Mouse (Mus musculus) colon, adult 2 months (tissue): Measurements from ENCODE around the gene Olfr569. TPM values are rescaled to one million over a fixed set of nuclear protein-coding genes. Genes with fewer than 3 reads are reported as not detected.

Source experiments
- polyA plus RNA-seq: library from polyadenylated mRNA; depleted of rRNA; stranded (reverse); fragments of >200 nt; gene quantifications from 2 replicates; pipeline ENCODE4 v1.2.3, GENCODE M21; 2012; rRNA removed

Gene Olfr569
- polyA plus RNA-seq, result not detected in 2 replicates

DNA sequence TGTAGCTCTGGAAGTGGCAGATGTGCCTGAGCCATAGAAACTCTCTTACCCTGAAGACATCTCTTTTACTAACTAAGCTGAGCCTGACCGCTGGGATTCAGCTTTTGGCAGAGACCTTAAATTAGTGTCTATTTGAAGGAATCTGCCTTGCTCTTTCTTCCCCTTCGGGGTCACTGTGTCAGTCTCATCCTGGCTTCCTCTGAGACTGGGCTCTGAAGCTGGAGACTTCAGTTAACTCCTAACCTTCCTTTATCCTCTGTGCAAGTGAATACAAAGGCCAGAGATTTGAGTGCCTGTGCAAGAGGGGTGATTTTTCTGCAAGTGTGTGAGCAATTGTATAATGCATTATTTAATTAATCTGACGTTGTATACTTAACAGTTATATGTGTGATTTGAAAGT, at the start of gene Olfr569:
Olfr569 (minus strand) TSS at position 101 of the 400 bp plus-strand sequence.

DNA sequence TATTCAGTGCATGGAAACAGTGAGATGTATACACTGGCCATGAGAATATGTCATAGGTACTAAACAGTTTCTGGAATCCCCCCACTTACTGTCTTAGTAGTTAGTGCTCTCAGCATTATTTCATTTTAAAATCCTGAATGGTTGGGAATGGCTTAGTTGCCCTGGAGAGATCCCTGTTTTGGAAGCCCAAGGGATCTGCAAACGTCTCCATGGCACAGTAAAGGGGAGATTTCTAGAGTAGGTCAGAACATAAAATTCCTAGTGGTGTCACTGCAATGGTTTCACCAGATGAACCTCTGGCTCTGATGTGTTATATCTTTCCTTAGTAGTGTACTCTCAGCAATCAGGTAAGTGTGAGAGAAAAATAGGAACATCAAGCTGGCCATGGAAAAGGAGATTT, 33.4 kb upstream of the Olfr569 start, which contains the start of gene Olfr572:
Olfr572 (plus strand) TSS at position 301 of the 400 bp plus-strand sequence.

DNA sequence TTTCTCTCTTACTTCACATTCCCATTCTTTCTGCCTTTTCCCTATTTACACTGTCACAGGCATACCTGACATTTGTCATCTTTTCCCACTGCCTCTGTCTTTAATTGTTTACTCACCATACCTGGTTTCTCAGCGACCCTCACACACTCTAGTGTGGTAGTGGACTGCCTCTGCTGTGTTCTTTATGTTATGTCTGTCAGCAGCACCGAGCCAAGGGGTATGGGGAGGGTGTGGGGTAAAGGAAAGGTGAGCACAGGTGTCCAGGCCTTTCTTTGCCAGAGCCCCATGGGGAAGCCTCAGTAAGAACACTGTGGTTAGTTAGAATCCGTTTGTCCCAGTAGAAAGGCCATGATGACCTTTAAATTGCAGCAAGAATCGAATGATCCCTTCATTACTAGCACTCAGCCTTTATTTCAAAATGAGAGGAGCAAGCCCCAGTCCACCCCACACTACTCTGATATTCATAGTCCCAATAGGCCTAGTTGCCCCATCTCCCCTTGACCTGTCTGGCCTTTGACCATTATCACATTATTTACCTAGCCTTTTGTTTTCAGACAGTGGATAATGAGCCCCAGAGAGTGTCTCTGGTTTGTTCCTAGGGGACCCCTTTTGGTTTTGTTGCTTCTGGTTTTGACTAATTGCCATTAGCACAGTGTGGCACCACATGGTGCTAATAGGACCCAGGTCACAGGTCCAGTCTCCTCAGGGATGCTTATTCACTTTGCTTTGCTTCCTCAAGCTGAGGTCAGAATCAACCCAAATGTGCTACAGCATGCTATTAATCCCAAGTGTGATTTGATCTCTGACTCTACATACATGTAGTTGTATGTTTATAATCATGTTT, 26.6 kb upstream of the Olfr569 start, which contains the start of gene Olfr571:
Olfr571 (minus strand) TSS at position 505 of the 844 bp plus-strand sequence.

DNA sequence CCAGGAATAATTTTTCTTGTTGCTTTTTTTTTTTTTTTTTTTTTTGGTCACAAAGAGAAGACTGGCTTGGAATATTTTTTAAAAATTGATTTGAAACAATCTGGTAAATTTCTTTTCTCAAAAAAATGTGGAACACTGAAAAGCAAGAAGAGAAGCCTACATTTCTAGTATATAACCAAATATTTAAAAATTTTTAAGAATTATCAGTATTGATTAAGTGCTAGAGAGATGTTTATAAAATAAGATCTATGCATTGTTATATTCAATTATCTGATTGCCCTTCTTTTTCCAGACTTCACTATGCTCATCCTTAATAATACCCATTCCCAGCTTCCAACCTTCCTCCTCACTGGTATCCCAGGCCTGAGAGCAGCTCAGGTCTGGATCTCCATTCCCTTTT, 13.9 kb downstream of the Olfr569 start, which contains the start of gene Olfr568:
Olfr568 (plus strand) TSS at position 301 of the 400 bp plus-strand sequence.

DNA sequence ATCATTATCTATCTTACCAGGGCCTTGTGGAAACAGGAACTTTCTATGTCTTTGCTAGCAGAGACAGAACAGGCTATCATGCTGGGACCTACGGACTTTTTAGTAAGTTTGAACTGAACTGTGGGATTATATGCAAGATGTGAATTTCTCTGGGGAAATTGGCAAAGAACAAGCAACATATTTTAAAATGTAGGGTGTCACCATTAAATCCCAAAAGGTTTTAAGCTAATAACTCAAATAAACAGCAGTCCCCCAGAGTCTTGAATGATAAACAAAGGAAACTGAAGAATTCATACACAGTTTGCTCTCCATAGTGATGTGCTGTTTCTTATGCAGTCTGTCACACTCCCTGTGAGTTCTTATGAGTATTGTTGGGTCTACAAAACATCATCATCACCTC, 32.0 kb downstream of the Olfr569 start, which contains the start of gene Olfr566:
Olfr566 (minus strand) TSS at position 101 of the 400 bp plus-strand sequence.

Other genes with a start within 250 kb of the Olfr569 start
- gene Olfr555, start 232.1 kb downstream of the Olfr569 start, polyA plus RNA-seq, result not detected in 2 replicates
- not detected in 2 replicates for gene Olfr556, start 226.0 kb downstream of the Olfr569 start, polyA plus RNA-seq
- gene Trim68, start 203.6 kb downstream of the Olfr569 start, polyA plus RNA-seq, result 10.8 and 13.9 TPM in 2 replicates
- not detected in 2 replicates for gene Olfr557, start 195.0 kb downstream of the Olfr569 start, polyA plus RNA-seq
- gene Olfr558, start 188.7 kb downstream of the Olfr569 start, polyA plus RNA-seq, result 0.90 and 1.6 TPM in 2 replicates
- 0.12 and 0.20 TPM in 2 replicates for gene Olfr33, start 171.8 kb downstream of the Olfr569 start, polyA plus RNA-seq
- gene Olfr559, start 163.4 kb downstream of the Olfr569 start, polyA plus RNA-seq, result not detected in 2 replicates
- 0.14 and 0.16 TPM in 2 replicates for gene Olfr560, start 131.5 kb downstream of the Olfr569 start, polyA plus RNA-seq
- gene Olfr78, start 131.4 kb downstream of the Olfr569 start, polyA plus RNA-seq, result 7.7 and 9.7 TPM in 2 replicates
- not detected in 2 replicates for gene Olfr561, start 119.7 kb downstream of the Olfr569 start, polyA plus RNA-seq
- not detected in 2 replicates for gene Olfr564, start 87.4 kb downstream of the Olfr569 start, polyA plus RNA-seq
- not detected in 2 replicates for gene Olfr566, start 32.1 kb downstream of the Olfr569 start, polyA plus RNA-seq
- gene Olfr568, start 13.8 kb downstream of the Olfr569 start, polyA plus RNA-seq, result not detected in 2 replicates
- not detected in 2 replicates for gene Olfr570, start 3.7 kb upstream of the Olfr569 start, polyA plus RNA-seq
- not detected in 2 replicates for gene Olfr571, start 26.7 kb upstream of the Olfr569 start, polyA plus RNA-seq
- not detected in 2 replicates for gene Olfr572, start 33.5 kb upstream of the Olfr569 start, polyA plus RNA-seq
- gene Olfr573-ps1, start 51.7 kb upstream of the Olfr569 start, polyA plus RNA-seq, result not detected in 2 replicates
- gene Olfr574, start 57.6 kb upstream of the Olfr569 start, polyA plus RNA-seq, result not detected in 2 replicates
- gene Olfr575, start 67.9 kb upstream of the Olfr569 start, polyA plus RNA-seq, result not detected in 2 replicates
- gene Olfr576, start 71.8 kb upstream of the Olfr569 start, polyA plus RNA-seq, result not detected in 2 replicates
- not detected in 2 replicates for gene Olfr577, start 85.1 kb upstream of the Olfr569 start, polyA plus RNA-seq
- gene Olfr578, start 98.4 kb upstream of the Olfr569 start, polyA plus RNA-seq, result not detected in 2 replicates
- gene Olfr582, start 147.1 kb upstream of the Olfr569 start, polyA plus RNA-seq, result not detected in 2 replicates
- gene Olfr583, start 160.4 kb upstream of the Olfr569 start, polyA plus RNA-seq, result not detected in 2 replicates
- not detected in 2 replicates for gene Olfr584, start 191.0 kb upstream of the Olfr569 start, polyA plus RNA-seq
- not detected in 2 replicates for gene Olfr585, start 206.8 kb upstream of the Olfr569 start, polyA plus RNA-seq
- not detected in 2 replicates for gene Olfr586, start 234.8 kb upstream of the Olfr569 start, polyA plus RNA-seq
- gene Olfr588-ps1, start 250.0 kb upstream of the Olfr569 start, polyA plus RNA-seq, result not detected in 2 replicates